Mouse (Mus musculus) heart, postnatal 36 days (tissue): ENCODE data around the gene Clrn2. TPM values are rescaled to one million over a fixed set of nuclear protein-coding genes. Genes with fewer than 3 reads are reported as not detected.

Experiments
- DNase-seq, 2 experiments: peaks; one replicate each; pipeline ENCODE4 v3.0.0; 2021 to 2022
- intact Hi-C: fragments of 180-260 bp; cut with DNase I; formaldehyde crosslinking; loops from one replicate; pipeline ENCODE4 v1.15.1; 2025
- total RNA-seq, 2 experiments: library from RNA; stranded (reverse); gene quantifications; 2 replicates each; pipeline ENCODE4 v1.2.3; 2021

Gene Clrn2
- total RNA-seq, 2 experiments from 2014 or later = not detected

DNA sequence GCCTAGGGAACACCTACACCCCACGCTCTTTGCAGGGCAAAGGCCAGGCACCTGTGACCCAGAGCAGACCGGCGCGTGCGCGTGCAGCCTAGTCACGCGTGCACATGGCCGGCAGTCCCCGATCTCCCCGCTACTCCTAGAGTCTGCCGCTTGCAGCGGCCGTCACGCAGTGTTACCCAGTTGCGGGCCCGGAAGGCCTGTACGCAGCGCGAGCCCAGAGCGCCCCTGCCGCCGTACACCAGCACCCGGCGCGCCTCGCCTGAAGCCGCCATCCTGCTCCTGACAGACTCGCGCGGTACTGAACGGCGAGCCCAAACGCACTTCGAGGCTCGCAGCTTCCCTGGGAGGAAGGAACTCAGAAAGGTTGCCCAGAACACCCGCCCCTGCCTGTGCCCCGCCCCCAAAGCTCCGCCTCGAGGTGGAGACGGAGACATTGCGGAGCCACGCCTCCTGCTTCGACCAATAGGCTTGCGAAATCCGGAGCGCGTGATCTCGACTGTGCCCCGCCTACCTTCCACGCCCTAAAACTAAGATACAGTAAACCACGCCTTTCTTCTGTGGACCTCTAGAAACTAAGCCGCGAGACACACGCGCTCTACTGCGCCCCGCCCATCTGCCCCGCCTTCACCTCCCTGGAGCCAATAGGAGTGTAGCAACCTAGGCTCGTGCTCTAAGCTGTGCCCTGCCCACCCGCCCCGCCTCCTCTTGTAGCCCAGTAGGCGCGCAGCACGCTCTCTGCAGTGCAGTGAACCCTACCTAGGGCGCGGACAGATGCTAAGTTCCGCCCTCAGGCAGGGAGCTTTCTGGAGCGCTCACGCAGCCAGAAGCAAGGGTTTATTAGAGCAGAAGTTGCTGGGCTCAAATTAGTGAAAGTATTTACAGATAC lies 3.5 kb upstream of the Clrn2 start, which contains the start of gene Qdpr:
TSS of gene Qdpr (minus strand) at position 406 of the 886 bp plus-strand sequence.
- DNase-seq = peak; percentile 90 to 92
- intact Hi-C loops = loop anchor here (2.0 to 5.0 kb wide), 4 partner anchors 43 to 1668 kb away; partner anchors contain the start of genes Lap3, Med28 and Tapt1

DNA sequence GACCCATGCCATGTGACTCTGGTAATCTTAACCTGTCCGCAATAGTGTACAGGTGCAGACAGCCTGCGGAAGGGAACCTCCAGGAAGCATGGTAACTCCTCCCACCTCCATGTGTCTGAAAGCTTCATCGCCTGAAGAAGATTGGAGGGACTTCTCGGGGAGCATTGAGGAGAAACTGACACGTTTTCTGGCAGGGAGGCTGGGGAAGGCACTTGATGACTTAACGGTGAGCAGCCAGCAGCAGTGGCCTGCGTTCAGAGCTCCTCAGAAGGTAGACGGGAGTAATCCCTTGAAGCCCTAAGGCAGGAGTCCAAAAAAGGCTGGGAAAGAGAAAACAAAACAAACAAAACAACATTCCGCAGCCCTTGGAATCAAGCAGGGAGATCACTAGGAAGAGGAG lies 905 bp downstream of the Clrn2 start:
- intact Hi-C loops = loop anchor here (2.0 to 5.0 kb wide), 2 partner anchors 18 to 1672 kb away; no protein-coding TSS in a partner anchor
- DNase-seq = no peak

DNA sequence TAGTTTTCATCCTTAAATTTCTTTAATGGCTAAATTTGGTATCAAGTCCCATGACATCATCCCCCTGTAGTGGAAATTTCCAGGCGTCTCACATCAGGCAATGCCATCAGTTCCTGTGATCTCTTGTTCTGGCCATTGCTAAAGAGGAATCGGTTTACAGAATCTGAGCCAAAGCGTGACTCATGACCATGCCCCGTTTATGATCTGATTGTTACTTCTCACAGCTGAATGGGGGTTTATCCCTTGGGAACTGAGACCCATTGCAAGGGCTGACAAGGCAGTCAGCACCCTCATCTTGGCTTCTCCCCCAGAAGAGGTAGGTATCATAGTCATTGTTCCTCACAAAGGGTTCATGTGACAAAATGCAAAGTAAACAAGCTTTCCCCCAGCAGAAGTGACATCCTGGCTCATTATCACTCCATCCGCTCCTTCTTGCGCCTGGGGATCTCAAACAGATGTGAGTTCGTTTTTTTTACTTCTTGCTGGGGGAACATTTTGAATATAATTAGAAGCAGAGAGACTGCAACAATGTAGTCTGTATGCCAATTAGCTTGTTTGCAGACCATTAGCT lies 19.4 kb downstream of the Clrn2 start:
- DNase-seq = no peak
- intact Hi-C loops = loop anchor here (1.0 to 2.0 kb wide), 2 partner anchors 18 to 195 kb away; no protein-coding TSS in a partner anchor

DNA sequence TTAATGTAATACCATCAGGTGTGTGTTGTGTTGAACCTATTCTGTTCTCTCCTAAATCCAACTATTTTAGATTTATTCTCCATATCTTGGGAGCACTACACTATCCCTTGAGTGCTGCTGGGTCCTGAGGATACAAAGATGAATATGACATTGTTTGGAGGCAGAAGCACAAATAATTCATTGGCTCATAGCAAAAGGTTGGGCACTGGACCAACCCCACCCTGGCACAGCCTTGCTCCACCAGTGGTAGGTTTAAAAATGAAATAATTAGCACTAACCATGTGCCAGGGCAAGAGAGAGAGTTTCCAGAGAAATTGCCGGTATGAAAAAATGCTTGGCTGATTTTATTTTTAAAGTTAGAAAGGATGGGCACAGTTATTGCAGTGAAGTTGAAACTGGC lies 20.0 kb downstream of the Clrn2 start:
- no peak for DNase-seq
- intact Hi-C loops = loop anchor here (1.0 to 2.0 kb wide), 2 partner anchors 19 to 195 kb away; no protein-coding TSS in a partner anchor

DNA sequence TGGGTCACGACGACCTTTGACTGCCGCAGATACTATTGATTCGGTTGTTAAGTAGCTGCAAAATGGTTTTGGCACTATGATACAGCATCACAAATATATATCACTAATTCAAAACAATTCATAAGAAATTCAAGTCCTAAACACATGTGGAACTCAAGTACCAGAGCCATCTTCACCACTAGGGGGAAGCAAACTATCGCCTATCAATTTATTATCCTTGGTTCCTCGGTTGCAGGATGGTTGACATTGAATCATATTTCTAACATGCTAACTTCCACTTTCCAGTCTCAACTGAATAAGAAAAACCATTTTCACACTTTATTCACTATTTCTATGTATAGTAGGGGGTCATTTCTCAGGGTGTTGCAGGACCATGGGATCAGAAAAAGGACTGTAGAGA lies 20.7 kb downstream of the Clrn2 start:
- intact Hi-C loops = loop anchor here (2.0 kb wide), 2 partner anchors 61 to 873 kb away; no protein-coding TSS in a partner anchor
- DNase-seq = peak in 1 of 2 experiments; percentile 22

DNA sequence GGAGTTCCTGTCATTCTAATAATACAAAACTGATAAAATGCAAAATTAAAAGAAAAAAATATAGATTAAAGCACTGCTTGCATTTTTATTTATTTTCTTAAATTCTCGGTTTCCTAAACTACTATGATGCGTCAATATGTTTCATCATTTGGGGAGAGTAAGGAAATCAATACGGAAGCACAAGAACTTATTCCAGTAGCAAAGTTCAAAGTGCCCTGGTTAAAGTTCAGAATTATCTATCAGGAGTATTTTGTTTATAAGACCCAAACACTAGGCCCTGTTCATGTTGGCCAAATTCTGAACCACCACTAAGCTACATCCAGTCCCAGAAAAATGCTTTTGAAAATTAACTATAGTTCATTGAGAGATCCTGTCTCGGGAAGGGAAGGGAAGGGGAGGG lies 21.2 kb downstream of the Clrn2 start:
- intact Hi-C loops = loop anchor here (2.0 kb wide), 2 partner anchors 60 to 872 kb away; no protein-coding TSS in a partner anchor
- no peak for DNase-seq

DNA sequence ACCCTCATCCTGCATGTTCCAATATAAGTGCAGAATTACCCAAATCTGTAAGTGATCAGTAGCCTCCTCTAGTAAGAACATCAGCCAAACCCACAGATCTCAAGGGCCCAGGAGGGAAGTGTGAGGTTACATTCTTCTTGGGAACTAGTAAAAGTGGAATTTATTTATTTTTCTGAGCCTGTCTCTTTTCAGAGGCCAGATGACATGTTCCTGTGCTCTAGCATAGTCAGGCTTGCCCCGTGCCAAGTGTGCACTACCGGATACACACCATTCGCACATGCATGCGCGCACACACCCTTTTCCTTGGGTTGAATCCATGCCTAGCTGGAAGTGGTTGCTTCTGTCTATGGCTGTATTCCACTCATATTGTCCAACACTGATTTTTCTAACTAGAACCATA lies 22.2 kb downstream of the Clrn2 start:
- intact Hi-C loops = loop anchor here (2.0 kb wide), 2 partner anchors 59 to 871 kb away; no protein-coding TSS in a partner anchor
- no peak for DNase-seq

DNA sequence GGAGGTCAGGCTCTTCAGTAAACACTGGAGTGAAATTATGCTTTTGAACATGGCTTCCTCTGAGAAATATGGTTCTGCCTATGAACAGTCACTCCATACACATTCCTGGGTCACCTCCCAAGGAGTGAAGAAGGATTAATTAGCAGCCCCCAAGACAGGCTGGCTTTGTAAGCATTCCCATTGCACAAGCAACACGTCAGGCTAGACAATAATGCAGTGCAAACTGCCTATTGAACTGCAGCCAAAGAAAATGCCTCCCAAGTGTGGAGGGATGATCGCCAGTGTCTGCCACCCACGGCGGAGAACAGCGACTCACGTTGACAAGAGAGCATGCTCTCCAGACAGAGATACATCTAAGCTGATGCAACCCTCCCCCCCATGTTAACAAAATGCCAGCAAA lies 22.7 kb downstream of the Clrn2 start:
- no peak for DNase-seq
- intact Hi-C loops = no loop called here

DNA sequence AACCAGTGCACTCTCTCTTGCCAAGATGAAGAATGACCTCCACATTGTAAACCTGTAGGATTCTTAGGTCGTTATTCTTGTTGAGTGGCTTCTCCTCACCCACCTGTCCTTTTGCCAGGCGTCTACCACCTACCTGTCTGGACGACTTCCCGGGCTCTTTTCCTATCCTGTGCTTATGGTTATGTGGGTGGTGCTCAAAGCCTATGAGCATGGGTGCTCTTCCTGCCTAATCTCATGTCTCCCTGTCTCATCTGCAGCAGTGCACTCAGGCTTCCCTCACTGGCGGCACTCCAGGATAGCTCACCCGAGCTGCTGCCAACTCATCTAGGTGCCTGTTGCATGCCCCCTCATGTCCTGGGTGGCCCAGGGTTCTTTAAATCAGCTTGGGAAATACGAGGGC lies 24.1 kb downstream of the Clrn2 start:
- intact Hi-C loops = no loop called here

DNA sequence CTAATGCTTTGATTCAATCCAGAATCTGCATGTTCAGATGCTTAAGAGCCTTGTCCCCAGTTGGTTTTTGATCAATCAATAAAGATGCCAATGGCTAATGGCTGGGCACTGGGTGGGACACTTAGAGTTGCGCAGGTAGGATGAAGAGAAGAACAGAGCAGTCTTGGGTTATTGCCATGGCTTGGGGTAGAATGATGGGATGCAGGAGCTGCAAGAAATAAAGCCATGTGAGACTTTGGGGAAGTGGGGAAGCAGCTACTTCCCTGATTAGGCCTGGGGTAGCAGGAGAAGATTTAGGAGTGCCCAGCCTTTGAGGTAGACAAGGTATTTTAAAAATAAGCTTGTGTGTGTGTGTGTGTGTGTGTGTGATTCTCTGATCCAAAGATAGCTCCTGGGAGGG lies 26.5 kb downstream of the Clrn2 start:
- no peak for DNase-seq
- intact Hi-C loops = no loop called here

More for the DNA sequence above, 24.1 kb downstream of the Clrn2 start:
- no peak for DNase-seq

DNA sequence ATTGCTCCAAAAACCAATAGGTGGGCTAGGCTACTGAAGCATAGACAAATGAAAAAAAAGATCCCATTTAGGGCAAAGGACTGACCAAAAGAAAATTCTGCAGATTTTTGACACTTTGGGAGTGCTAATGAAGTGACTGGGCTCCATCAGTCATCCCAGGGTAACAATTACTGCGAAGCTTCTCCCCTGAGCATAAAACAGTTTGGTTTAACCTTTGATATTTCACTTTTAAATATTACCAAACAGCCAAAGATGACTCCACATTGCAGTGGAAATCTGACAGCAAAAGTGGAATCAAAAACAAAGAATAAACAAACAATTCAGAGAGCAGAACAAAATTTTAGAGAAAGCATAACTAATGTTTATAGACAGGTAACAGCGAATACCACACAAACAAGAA lies 27.6 kb downstream of the Clrn2 start:
- intact Hi-C loops = no loop called here

DNA sequence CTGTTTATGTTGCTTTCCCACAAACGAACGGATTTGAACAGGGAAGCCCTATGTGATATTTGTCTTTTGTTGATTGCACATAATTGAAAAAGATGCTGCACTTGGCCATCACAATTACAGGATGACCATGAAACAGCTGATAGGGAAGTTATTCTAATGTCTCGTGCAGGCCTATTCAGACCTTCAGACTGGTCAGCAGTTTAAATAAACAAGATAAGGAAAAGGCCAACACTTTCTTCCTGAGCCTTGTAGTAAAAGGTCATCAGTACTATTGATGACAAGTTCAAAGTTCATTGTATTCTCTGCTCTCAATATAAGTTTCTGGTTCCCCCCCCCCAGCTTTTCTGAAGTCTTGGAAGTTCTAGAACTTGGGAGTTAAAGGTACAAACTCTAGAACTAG lies 29.1 kb downstream of the Clrn2 start:
- intact Hi-C loops = no loop called here

More for the DNA sequence above, 27.6 kb downstream of the Clrn2 start:
- no peak for DNase-seq

DNA sequence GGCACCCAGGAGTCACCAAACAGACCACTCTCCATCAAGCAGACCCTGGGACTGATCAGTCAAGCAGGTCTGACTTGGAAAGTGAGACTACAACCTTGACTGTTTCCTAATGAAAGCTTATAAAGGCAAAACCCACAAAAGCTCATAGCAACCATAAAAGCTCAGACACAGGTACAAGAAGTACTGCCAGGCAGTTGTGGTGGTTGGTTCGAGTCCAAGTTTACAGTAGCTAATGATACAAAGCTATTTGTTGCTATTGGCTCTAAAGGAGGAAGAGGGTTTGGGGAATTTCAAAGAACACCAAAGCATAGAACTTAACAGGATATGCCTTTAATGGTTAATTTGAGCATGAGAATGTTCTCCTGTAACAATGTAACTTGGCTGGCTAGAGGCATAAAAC lies 30.1 kb downstream of the Clrn2 start:
- no peak for DNase-seq
- intact Hi-C loops = no loop called here

More for the DNA sequence above, 29.1 kb downstream of the Clrn2 start:
- DNase-seq = no peak

DNA sequence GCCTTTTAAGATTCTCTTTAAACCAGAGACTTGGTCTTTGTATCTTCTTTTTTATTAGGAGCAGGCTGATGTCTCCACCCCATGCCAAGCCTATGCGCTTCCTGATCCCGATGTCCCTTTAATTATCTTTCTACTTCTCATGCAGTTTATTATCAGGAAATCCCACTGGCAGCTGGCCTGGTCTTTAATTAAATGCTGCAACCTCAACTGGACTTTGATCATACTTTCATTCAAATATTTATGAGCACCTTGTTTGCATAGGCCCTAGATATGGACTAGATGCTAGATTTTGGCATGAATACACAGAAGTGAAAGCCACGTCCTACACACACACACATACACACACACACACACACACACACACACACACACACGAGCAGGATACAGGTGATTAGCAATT lies 38.2 kb downstream of the Clrn2 start:
- DNase-seq = no peak

DNA sequence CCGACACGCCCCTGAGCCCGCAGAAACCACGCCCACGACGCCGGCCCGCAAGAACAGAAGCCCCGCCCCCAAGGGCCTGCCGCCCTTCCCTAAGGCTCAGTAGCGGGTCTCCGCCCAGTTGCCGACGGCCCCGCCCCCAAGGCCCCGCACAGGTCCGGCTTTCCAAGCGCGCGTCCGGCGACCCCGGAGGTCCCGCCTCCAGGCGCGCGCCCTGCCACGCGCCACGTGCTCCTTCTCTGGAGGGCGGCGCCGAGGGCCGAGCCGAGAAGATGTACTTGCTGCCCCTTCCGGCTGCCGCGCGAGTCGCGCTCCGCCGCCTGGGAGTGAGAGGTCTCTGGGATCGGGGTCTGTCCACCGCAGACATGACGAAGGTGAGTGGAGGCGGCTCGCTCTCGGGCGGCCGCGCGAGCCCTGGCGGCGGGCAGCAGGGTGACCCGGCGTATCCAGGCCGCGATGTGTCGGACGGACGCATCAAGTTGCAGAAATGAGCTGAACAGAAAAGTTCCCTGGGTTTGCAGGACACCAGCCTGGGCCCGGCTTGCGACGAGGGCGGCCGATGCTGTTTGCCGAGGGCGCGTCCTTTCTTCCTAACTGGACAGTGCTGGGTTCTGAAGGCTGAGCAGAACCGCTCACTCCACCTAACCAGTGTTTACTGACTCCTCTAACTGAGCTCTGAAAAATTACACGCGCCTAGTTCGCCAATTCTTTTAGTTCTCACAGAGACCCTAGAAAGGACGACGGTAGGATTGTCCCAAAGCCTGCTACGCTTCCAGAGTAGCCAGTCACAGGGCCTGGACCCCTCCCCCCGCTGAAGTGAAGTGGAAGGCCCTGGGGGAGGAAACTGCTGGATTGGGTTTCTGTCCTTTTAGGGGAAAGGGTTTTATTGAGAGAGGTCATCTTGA lies 39.9 kb downstream of the Clrn2 start, which contains the start of gene Lap3:
TSS of gene Lap3 (plus strand) at position 184 of the 902 bp plus-strand sequence.
- DNase-seq = peak; percentile 99
- intact Hi-C loops = loop anchor here (1.0 to 10.0 kb wide), 4 partner anchors 27 to 361 kb away; partner anchors contain the start of genes Lcorl, Med28, Ncapg and Qdpr

More for the DNA sequence above, 38.2 kb downstream of the Clrn2 start:
- intact Hi-C loops = loop anchor here (2.0 to 10.0 kb wide), 2 partner anchors 41 to 363 kb away; partner anchors contain the start of genes Lcorl and Qdpr

DNA sequence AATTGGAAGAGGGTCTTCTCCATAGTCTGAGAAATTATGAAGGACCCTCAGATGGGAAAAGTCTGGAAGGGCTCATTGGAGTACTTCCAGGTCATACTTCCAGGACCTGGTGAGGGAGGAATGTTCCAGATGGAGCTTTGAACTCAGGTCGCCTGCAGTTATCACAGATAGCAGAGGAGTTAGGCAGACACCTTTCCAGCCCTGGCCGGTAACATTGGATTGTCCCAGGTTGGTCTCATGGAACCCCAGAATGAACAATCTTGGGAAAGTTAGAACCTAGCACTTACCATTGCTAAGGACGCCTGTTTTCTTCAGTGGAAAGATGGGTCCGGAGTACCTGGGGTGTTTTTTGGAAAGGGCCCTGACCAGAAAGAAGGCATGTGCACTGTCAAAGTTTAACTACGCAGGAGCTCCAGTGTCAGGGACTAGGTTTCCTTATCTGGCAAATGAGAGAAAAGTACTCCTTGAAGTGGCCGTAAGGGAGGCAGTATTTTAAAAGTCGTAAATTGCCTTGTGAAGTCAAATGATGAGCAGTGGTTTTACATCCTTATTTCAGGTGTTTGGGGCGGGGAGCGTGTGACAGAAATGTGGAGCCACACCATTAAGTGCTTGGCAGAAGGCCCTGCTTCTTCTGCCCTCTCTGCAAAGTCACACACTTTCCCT lies 40.7 kb downstream of the Clrn2 start:
- DNase-seq = no peak
- intact Hi-C loops = loop anchor here (2.0 to 10.0 kb wide), 2 partner anchors 27 to 361 kb away; partner anchors contain the start of genes Lcorl and Med28

DNA sequence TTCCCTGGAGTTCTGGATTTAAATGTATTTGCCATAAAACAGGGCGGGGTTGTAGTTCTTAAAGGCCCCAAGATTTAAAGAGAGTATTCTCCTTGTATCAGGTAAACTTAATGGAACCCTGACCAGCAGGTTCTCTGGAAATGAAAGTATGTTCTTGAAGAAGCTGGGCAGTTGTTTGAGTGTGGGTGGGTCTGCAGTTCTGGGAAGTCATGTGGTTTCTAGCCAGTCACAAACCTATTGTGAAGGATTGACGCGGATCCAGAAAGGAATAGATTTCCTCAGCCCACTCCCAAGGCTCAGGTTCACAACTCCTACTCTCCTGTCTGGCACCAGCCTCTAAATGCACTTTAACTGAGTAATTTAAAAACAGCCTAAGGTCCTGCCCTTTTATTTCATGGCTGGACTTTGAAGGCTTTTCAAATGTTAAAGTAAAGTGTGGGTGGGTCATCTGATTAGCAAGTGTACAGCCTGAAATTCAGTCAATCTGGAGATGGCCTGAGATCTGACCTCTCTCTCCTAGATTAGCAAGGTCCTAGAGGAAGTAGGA lies 42.0 kb downstream of the Clrn2 start:
- intact Hi-C loops = loop anchor here (2.0 to 10.0 kb wide), 2 partner anchors 25 to 359 kb away; partner anchors contain the start of genes Lcorl and Med28
- no peak for DNase-seq

DNA sequence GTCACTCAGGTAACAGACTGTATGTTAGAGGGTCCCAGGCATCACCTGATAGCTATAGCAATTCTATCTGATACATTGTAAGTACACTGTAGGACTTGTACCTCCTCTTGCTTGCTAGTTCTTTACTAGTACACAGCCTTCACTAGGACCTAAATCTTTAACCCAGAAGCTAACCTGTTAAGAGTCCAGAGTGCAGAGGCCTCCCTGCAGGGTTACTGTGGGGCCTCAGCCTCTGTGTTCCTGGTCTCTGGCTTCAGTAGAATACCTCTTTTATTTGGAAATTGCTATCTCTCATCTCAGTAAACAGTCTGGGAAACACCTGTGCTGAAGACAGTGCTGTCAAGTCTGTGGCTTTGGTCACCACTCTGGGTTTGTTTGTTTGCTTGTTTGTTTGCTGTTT lies 42.5 kb downstream of the Clrn2 start:
- intact Hi-C loops = loop anchor here (10.0 kb wide), 1 partner anchor 359 kb away; the partner anchor contains the start of gene Lcorl
- DNase-seq = no peak

DNA sequence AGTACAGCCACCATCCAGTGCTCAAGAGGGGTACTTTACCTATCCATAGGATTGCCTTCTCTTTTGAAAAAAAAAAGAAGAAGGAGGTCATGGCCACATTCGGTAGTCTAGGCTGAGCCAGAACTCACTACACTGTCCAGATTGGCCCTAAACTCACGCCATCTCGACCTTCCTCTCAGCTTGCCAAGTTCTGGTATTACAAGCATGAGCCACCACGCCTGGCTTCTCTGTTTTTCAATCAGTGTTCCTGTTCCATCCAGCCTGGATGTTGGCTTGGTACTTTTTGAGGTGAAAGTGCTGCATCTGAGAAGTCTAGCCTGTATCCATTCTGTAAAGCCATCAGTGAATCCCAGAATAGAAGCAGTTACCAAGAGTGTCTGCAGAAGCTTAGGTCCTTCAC lies 42.9 kb downstream of the Clrn2 start:
- DNase-seq = no peak
- intact Hi-C loops = loop anchor here (10.0 kb wide), 1 partner anchor 358 kb away; the partner anchor contains the start of gene Lcorl
